Mouse (Mus musculus) splenic B cell, adult 2 months (primary cell): ENCODE measurements around the gene Iqcn.

Experiments used
- DNase-seq: peaks from one replicate; pipeline ENCODE4 v3.0.0-alpha.2; 2011; ENCODE audit warnings: low read depth, low spot score
- H3K27me3 ChIP-seq: 2 replicates; pipeline ENCODE4 v1.6.1; 2012; ENCODE audit warnings: mild to moderate bottlenecking, low read length, moderate library complexity, mixed read lengths; ENCODE audit not compliant: control insufficient read depth, poor library complexity, insufficient read depth, severe bottlenecking
- H3K36me3 ChIP-seq: 2 replicates; pipeline ENCODE4 v1.6.1; 2012; ENCODE audit warnings: mild to moderate bottlenecking, low read length, moderate library complexity, mixed read lengths; ENCODE audit not compliant: control insufficient read depth, poor library complexity, insufficient read depth, severe bottlenecking

Iqcn gene

DNA sequence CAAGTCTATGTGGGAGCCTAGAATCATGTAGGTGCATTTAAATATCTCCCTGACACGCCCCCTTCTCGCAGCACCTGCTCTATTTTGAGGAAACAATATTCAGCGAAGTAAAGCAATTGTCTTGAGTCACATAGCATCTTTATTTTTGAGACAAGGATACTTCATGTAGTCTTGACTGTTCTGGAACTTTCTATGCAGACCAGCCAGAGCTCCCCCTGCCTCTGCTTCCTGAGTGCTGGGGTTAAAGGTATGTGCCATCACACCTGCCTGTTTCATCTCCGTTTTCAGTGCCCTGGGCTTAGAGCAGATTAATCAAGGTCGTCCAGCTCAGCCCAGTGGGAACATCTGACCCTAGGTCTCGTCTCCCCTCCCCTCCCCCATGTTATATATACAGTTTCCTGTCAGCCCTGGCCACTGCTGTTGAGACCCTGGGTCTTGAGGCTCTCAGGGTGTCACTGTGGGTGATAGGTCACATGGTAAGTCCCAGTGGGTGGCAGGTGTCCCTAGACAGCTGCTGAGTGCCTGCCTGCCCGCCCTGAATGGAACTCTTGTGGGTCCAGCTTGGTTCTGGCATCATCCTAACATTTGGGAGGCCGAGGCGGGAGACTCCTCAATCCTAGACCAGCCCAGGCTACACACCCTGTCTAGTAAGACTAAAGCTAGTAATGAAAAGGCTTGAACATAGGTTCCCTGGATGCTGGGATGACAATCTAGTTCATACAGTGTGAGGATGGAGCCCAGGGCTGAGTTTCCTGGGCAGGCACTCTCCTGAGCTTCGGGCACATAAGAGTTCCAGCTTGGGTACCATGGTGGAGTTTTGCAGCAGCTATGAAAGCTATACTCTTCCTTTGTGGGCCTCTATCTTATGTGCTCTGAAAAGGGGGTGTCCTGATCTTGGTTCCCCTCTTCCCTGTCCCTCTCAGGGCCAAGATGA, 1.9 kb upstream of the Iqcn start:
- Histone ChIP-seq H3K27me3 (no peaks in the 10 kb centered on the region), H3K36me3 (peaks cover 11% of the 10 kb centered on the region)
- DNase-seq = peak; percentile 78

GRCm38 (mm10) chr8:70701982-70702841, 1.0 kb upstream of the Iqcn start:
- Histone ChIP-seq H3K27me3 (no peaks in the 10 kb centered on the region), H3K36me3 (peaks cover 11% of the 10 kb centered on the region)
- peak; percentile 75 for DNase-seq

DNA sequence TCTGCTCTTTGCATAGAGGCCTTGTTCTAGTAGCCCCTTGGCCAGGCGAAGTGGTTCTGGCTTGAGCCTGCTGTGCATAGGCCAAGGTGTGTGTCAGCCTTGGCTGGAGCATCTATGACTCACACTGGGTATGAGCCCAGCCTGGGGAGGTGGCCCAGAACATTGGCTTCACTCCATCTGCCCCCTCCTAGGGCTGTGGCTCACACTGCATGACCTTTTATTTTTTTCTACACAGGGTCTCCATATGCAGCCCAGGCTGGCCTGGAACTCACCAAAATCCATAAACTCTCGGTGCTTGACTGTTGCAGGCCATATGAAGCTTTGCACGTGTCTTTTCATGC, 445 bp upstream of the Iqcn start:
- DNase-seq = no peak
- H3K36me3 ChIP-seq = peaks cover 11% of the 10 kb centered on the region
- H3K27me3 ChIP-seq = no peaks in the 10 kb centered on the region

- H3K27me3 ChIP-seq = no peaks in the 10 kb centered on the region
- H3K36me3 ChIP-seq = no peaks in the 10 kb centered on the region
- peak; percentile 42 for DNase-seq
Observed at GRCm38 (mm10) chr8:70708281-70708680, 5.0 kb downstream of the Iqcn start.

DNA sequence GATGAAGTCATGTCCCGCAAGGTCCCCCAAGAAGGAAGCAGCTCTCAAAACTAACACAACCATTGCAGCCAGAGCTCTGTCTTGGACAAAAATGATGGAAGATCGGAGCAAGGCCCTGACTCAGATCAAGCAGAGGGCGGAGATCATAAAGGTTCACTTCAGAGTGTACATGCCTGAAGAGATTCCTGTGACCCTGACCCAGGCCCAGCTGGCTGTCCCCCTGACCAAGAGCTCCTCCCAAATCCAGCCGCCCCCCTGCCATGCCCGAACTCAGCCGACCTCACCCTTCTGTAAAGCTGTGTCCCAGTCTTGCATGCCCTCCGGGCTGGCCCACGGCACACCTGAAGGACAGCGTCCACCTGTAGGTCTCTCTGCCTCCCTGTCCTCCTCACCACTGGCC, 6.5 kb downstream of the Iqcn start:
- Histone ChIP-seq H3K36me3 (no peaks in the 10 kb centered on the region), H3K27me3 (no peaks in the 10 kb centered on the region)
- peak; percentile 38 for DNase-seq

- DNase-seq = no peak
- no peaks in the 10 kb centered on the region for H3K27me3 ChIP-seq
- no peaks in the 10 kb centered on the region for H3K36me3 ChIP-seq
Observed at GRCm38 (mm10) chr8:70710296-70710695, 7.0 kb downstream of the Iqcn start.

DNA sequence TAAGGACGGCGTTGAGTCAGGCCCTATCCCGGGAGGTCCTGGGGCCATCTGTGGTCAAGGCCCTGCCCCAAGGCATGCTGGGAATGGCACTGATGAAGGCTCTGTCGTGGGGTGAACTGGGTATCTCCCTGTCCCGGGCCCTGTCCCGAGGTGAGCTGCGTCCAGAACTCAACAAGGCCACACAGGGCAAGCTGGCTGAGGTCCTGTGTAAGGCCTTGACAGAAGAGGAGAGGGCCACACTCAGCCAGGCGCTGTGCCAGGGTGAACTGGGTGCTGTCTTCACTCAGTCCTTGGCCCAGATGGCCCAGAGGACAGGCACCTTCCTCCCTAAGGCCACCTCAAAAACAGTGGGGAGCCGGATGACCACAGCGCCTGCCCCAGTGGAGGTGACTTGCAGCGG, 7.8 kb downstream of the Iqcn start:
- DNase-seq = peak; percentile 32

GRCm38 (mm10) chr8:70713991-70714390, 10.7 kb downstream of the Iqcn start:
- no peaks in the 10 kb centered on the region for H3K27me3 ChIP-seq
- no peak for DNase-seq
- no peaks in the 10 kb centered on the region for H3K36me3 ChIP-seq

More for the DNA sequence above, 7.8 kb downstream of the Iqcn start:
- Histone ChIP-seq H3K27me3 (no peaks in the 10 kb centered on the region), H3K36me3 (no peaks in the 10 kb centered on the region)

- Histone ChIP-seq H3K27me3 (no peaks in the 10 kb centered on the region), H3K36me3 (no peaks in the 10 kb centered on the region)
- peak; percentile 35 for DNase-seq
Observed at GRCm38 (mm10) chr8:70715086-70715485, 11.8 kb downstream of the Iqcn start.

GRCm38 (mm10) chr8:70716521-70717400, 13.5 kb downstream of the Iqcn start:
- no peaks in the 10 kb centered on the region for H3K36me3 ChIP-seq
- no peaks in the 10 kb centered on the region for H3K27me3 ChIP-seq
- peak; percentile 32 for DNase-seq

- H3K27me3 ChIP-seq = no peaks in the 10 kb centered on the region
- DNase-seq = peak; percentile 86
- no peaks in the 10 kb centered on the region for H3K36me3 ChIP-seq
Observed at GRCm38 (mm10) chr8:70718297-70718696, 15.0 kb downstream of the Iqcn start, which contains the start of gene Gm3336. Gene Gm3336 (plus strand): TSS chr8:70718543.

DNA sequence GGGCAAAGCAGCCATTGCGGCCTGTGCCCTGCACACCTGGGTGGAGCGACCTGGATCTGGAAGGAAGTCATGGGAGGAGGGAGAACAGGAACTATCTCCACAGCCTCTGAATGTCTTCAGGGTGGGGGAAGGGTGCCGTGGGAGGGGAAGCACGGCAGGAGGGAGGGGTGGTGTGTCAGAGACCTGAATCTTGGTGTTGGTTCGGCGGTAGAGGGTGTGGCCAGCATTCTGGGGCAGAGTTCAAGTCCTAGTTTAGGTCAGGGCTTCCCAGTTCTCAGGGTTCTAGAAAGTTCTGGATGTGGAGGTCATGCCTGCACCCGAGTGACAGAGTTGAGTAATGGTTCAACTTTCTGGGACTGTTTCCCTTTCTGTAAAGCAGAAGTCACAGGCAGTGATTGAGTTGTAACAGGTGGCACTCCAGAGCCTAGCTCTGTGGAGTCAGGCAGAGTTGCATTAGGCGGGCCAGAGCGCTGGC, 16.6 kb downstream of the Iqcn start:
- Histone ChIP-seq H3K36me3 (no peaks in the 10 kb centered on the region), H3K27me3 (no peaks in the 10 kb centered on the region)
- peak; percentile 48 for DNase-seq

DNA sequence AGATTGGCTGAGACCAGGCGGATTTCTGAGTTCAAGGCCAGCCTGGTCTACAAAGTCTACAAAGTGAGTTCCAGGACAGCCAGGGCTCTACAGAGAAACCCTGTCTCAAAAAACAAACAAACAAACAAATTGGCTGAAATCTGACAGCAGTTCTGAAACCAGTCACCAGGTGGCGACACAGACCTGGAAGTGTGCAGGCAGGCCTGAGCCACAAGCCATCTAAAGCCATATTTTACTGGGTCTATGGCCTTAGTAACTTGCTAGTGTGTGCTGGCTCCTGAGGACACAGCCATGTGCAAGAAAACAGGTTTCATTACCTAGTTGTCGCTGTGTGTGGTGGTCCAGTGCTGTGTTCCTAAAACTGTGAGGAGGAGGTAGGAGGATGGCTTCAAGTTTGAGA, 17.5 kb downstream of the Iqcn start:
- no peaks in the 10 kb centered on the region for H3K36me3 ChIP-seq
- DNase-seq = peak; percentile 91
- H3K27me3 ChIP-seq = no peaks in the 10 kb centered on the region

- Histone ChIP-seq H3K27me3 (no peaks in the 10 kb centered on the region), H3K36me3 (no peaks in the 10 kb centered on the region)
- DNase-seq = no peak
Observed at GRCm38 (mm10) chr8:70721601-70722000, 18.3 kb downstream of the Iqcn start.
